Mouse (Mus musculus) midbrain, embryonic 10.5 days (tissue): Measurements from ENCODE around the gene Usp34. TPM values are rescaled to one million over a fixed set of nuclear protein-coding genes. Genes with fewer than 3 reads are reported as not detected.
A peak's percentile ranks its signal among the peaks of the same experiment; 100 is the strongest.
"Not testable (repeated sequence)": the region's sequence is repeated elsewhere in the genome, so short reads cannot be mapped to it uniquely, and the experiment has no call there.

Experiments
- DNase-seq: peaks from one replicate; pipeline ENCODE4 v3.0.0-alpha.2; 2017; ENCODE audit warnings: low spot score
- H3K27ac ChIP-seq: fragments of 300-500 bp; sonication (generic); replicated peaks from 2 replicates; pipeline ENCODE4 v1.5.1; 2016; ENCODE audit warnings: mild to moderate bottlenecking
- H3K27me3 ChIP-seq: fragments of 300-500 bp; sonication (generic); 2 replicates; pipeline ENCODE4 v1.6.1; 2016; ENCODE audit warnings: low read depth, mild to moderate bottlenecking; ENCODE audit not compliant: poor library complexity, severe bottlenecking
- H3K36me3 ChIP-seq: fragments of 300-500 bp; sonication (generic); 2 replicates; pipeline ENCODE4 v1.6.1; 2016; ENCODE audit warnings: mild to moderate bottlenecking, moderate library complexity
- H3K4me1 ChIP-seq: fragments of 300-500 bp; sonication (generic); 2 replicates; pipeline ENCODE4 v1.6.1; 2016
- H3K4me3 ChIP-seq: fragments of 300-500 bp; sonication (generic); 2 replicates; pipeline ENCODE4 v1.5.1; 2016; ENCODE audit warnings: mild to moderate bottlenecking, moderate library complexity
- H3K9me3 ChIP-seq: fragments of 300-500 bp; sonication (generic); replicated peaks from 2 replicates; pipeline ENCODE4 v1.6.1; 2016; ENCODE audit warnings: mild to moderate bottlenecking
- WGBS: fragments of 180-500 bp; shearing (Covaris S2); methylation state at CpG from one replicate; pipeline ENCODE4 v1.1.7; 2016; 5-methylcytosine and 5-hydroxymethylcytosine counted together
- polyA plus RNA-seq: library from polyadenylated mRNA; unstranded; fragments of >200 nt; fragmentation: Nextera tagmentation; extraction: Ambion mirVana; gene quantifications from 2 replicates; pipeline ENCODE4 v1.2.1, GENCODE M21; 2016

The Usp34 gene
- polyA plus RNA-seq, 1 experiment from 2014 or later, result 19.6 TPM

DNA sequence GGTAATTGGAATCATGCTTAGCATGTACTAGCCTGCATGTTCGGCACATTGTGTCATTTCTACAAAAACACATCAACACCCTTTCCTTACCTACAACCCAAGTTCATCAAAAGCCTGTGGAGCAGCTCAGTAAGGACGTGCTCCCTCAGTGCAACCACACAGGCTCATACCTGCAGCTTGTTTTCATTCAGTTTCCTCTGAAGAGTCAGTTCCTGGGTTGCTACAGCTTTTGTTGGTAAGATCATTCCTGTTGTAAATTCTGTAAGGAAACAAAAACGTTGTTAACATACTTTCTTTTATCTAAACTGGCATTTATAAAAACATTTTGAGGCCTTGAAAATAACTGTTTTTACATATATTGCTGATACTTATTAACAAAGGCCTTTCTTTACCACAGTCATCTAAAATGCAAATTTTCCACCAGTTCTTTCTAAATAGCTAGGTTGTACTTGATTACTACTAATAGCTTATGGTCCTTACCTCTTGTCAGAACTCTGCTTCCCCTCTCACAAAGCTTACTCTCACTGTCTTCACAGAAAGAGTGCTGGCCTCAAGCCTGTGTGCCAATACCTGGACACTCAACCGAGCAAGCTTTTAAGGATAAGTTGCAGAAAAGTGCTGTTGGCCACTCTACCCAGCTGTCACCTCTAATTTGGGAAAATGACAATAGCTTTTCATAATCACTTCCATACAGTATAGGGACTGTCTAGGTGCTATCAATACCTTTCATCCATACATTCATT, 185.5 kb downstream of the Usp34 start:
- 92% methylated on average over 4 of the region's 4 CpGs for WGBS
- no peak for DNase-seq
- Histone ChIP-seq H3K27ac (no peak overlapping the region), H3K4me1 (peaks cover 25% of the 10 kb centered on the region), H3K4me3 (no peak overlapping the region), H3K36me3 (peaks cover 90% of the 10 kb centered on the region), H3K9me3 (no peaks in the 10 kb centered on the region), H3K27me3 (no peaks in the 10 kb centered on the region)

DNA sequence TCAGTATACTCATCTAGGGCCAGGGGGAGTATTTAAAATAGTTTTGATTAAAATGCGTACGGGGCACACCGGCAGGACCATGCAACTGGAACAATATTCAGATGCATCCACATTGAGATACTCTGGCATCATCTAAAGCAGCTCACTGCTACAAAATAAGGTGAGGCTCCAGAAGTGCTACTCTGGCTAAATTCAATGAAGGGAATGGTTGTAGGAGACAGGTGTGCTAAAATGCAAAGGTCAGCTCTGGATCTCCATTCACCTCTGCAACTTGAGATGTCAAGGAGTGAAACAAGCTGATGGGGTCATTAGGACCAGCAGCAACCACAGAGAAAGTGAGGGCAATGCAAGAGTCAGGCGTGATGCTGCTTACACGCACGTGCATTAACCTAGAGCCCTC, 188.5 kb downstream of the Usp34 start:
- no peak overlapping the region for H3K4me3 ChIP-seq
- no peak overlapping the region for H3K27ac ChIP-seq
- H3K36me3 ChIP-seq, result peaks cover 60% of the 10 kb centered on the region

DNA sequence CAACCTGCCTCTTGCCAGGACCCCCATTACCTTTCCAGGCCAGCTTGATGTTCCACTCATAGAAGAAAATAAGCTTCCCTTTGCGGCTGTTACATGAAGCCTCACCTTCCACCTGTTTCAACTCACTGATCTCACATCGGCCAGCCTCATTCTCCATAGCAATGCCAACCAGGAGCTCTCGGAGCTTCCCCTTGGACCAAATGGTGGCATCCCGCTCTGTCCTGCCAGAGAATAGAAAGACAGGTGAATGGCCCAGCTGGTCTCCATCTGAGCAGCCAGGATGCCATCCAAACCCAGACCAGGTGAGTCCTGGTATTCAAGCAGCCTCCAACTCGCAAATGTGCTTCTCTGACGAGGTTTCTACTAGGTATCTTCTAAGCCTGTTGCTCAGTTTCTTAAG, 190.0 kb downstream of the Usp34 start:
- Histone ChIP-seq H3K27ac (peak overlapping the region; percentile 99), H3K27me3 (no peaks in the 10 kb centered on the region)
- no peak for DNase-seq

More for the DNA sequence above, 188.5 kb downstream of the Usp34 start:
- Histone ChIP-seq H3K9me3 (no peaks in the 10 kb centered on the region), H3K27me3 (no peaks in the 10 kb centered on the region), H3K4me1 (peaks cover 32% of the 10 kb centered on the region)
- no peak for DNase-seq
- WGBS, result 94% methylated on average over 6 of the region's 6 CpGs

DNA sequence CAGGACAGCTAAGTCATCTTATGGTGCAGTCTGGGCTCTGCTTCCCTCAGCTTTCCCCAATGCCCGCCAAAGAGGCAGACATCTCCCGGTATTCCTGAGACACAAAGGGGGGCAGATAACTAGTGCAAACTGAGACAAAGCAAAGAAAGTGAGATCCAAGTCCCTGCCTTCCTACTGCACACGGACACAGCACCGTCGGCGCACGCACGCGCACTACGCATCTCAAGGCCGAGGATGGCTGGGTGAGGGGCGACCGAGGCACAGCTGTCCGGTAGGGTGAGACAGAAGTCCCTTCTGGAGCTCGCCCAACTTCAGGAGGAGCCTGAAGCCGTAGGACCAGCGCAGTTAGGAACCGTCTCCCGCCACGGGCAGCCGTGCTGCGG, 190.6 kb downstream of the Usp34 start:
- Histone ChIP-seq H3K27ac (peak overlapping the region; percentile 99), H3K27me3 (no peaks in the 10 kb centered on the region), H3K36me3 (peaks cover 39% of the 10 kb centered on the region), H3K9me3 (no peaks in the 10 kb centered on the region), H3K4me3 (peak overlapping the region; percentile 86), H3K4me1 (peaks cover 32% of the 10 kb centered on the region)
- no peak for DNase-seq
- WGBS, result under 1% methylated on average over 22 of the region's 22 CpGs

More for the DNA sequence above, 190.0 kb downstream of the Usp34 start:
- Histone ChIP-seq H3K4me3 (peak overlapping the region; percentile 86), H3K9me3 (no peaks in the 10 kb centered on the region), H3K4me1 (peaks cover 32% of the 10 kb centered on the region), H3K36me3 (peaks cover 46% of the 10 kb centered on the region)
- 59% methylated on average over 6 of the region's 6 CpGs for WGBS

DNA sequence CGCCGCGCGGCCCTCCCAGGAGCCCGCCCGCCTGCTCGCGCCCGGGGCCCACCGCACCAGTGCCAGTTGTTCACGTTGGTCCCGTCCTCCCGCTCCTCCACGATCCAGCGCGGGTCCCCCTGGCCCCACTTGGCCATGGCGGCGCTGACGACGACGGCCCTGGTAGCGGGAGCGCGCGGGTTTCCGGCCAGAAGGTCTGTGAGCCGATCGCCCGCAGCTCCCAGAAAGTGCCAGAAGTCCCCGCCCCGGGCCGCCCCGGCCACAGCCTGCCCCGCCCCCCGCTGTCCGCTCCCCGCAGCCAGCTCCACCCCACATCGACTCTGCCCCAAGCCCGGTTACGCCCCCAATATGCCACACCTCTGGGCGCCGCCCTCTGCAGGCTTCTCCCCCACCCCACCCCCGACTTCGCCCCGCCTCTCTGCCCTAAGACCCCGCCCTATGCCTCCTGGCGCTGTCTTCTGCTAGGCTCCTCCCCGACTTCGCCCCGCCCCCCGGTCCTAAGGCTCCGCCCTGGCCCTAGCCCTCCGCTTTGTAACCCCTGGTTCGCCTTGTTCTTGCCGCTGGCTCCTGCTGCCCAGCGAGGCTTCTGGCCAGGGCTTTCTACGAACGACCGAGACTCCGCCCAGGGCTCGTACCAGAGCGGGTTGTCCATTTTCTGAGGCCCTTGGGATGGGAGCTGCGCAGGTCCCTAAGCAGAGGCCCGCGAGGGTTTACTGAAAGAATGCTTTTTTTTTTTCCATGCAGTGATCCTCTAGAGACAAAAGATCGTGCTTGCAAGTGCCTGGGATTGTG, 191.2 kb downstream of the Usp34 start, which contains the start of gene Ahsa2:
Gene Ahsa2 (minus strand): TSS at position 313 of the 792 bp plus-strand sequence.
- no peaks in the 10 kb centered on the region for H3K27me3 ChIP-seq
- WGBS, result 2% methylated on average over 62 of the region's 66 CpGs

DNA sequence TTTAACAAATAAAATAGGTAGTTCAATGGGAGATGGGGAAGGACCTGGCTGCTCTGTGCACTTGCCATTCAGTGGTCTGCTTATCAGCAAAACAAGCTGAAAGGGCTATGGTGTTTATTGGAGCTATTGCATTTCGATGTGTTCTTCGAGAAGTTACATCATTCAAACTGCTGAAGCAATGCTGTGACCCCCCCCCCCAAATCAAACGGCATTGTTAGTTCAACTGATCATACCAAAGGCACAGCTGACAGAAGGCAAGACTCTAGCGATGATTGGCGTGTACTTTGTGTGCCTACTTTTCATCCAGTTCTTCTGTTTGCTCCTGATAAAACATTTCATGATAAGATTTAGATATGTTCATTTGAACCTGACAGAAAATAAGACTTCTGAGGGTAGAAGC, 191.9 kb downstream of the Usp34 start:
- Histone ChIP-seq H3K4me1 (peaks cover 32% of the 10 kb centered on the region), H3K27ac (peak overlapping the region; percentile 99), H3K27me3 (no peaks in the 10 kb centered on the region), H3K9me3 (no peaks in the 10 kb centered on the region), H3K4me3 (peak overlapping the region; percentile 86), H3K36me3 (peaks cover 26% of the 10 kb centered on the region)
- DNase-seq, result peak; percentile 29
- WGBS, result 68% methylated on average over 5 of the region's 5 CpGs

More for the DNA sequence above, 191.2 kb downstream of the Usp34 start, which contains the start of gene Ahsa2:
- Histone ChIP-seq H3K9me3 (no peaks in the 10 kb centered on the region), H3K4me1 (peaks cover 32% of the 10 kb centered on the region), H3K36me3 (peaks cover 33% of the 10 kb centered on the region), H3K4me3 (peak within 1 kb of the TSS; percentile 86), H3K27ac (peak within 1 kb of the TSS; percentile 99)
- DNase-seq, result peak; percentile 99

DNA sequence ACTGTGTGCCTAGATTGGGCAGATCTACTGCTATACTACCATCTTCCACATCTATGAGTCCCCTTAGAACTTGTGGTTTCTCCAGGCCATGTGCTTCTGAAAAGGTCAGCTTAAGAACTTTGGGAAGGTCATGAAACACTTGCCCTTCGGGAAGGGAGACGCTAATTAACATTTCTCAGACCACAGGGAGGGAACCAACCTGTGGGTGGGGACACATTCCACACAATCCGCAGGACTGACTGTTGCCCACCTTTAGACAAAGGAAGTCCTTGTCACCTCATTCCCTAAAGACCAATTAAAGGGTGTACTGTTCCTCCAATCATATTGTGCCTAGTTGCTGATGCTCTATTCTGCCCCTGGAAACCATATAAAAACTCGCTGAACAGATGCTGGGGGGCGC, 198.1 kb downstream of the Usp34 start:
- H3K27me3 ChIP-seq, H3K9me3 ChIP-seq, DNase-seq, H3K36me3 ChIP-seq, H3K27ac ChIP-seq, H3K4me1 ChIP-seq, H3K4me3 ChIP-seq: not testable (repeated sequence)
- WGBS, result 84% methylated on average over 5 of the region's 5 CpGs

DNA sequence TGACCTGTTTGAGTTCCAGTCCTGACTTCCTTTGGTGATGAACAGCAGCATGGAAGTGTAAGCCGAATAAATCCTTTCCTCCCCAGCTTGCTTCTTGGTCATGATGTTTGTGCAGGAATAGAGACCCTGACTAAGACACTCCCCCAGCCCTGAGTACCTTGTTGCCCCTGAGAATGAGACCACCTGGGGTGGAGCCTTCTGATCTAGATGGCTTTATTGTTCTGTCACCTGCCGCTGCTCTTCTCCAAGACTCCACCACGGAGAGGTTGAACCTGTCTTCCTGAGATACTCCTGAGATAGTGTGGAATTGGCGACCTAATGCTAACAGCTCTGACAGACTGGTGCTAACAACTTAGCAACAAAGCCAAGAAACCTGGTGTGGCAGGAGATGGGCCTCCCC, 208.1 kb downstream of the Usp34 start:
- not testable (repeated sequence) for H3K36me3 ChIP-seq, H3K27ac ChIP-seq, DNase-seq, H3K27me3 ChIP-seq, H3K9me3 ChIP-seq, H3K4me3 ChIP-seq
- peaks cover 12% of the 10 kb centered on the region for H3K4me1 ChIP-seq
- 76% methylated on average over 4 of the region's 4 CpGs for WGBS

DNA sequence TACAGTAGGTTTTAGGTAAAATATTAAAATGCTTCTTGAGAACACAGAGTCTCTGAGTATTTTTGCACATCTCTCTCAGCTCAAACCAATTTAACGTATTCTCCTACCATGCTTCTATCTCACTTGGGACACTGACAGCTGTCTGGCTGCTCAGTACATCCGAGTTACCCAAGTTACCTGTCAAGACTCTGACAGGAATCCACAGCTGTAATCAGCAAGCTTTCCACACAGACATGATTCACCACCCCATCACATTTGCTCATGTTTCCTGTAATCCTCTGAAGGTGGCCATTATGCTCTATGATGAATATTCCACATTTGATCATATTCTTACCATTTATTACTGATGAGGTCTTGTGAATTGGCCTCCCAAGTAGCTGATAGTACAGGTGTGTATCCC, 208.6 kb downstream of the Usp34 start:
- 79% methylated on average over 2 of the region's 2 CpGs for WGBS
- Histone ChIP-seq H3K9me3 (no peaks in the 10 kb centered on the region), H3K27ac (no peak overlapping the region), H3K36me3 (no peaks in the 10 kb centered on the region), H3K4me3 (no peak overlapping the region), H3K27me3 (no peaks in the 10 kb centered on the region), H3K4me1 (peaks cover 14% of the 10 kb centered on the region)
- DNase-seq, result no peak

DNA sequence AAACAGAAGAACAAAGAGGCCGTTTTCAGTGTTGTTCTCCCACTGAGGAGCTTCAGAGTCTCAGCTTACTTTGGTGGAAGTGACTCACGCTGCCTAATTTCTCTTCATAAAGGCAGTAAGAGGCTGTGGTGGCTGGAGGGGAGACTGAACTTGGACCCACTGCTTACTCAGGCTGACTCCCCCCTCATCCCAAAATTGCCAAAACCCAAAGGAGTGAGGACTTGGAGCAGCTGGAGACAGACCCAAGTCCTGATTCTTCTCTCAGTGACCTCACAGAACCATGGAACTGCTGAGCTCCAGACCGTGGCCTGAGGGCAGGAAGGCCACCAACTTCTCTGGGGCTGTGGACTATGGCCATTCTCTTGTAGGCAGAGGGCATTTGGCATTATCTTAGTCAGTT, 212.3 kb downstream of the Usp34 start:
- no peak overlapping the region for H3K4me3 ChIP-seq
- H3K9me3 ChIP-seq, result no peaks in the 10 kb centered on the region
- DNase-seq, result no peak
- no peaks in the 10 kb centered on the region for H3K36me3 ChIP-seq
- H3K27me3 ChIP-seq, result no peaks in the 10 kb centered on the region
- 83% methylated on average over 3 of the region's 3 CpGs for WGBS
- H3K27ac ChIP-seq, result no peak overlapping the region
- peaks cover 9% of the 10 kb centered on the region for H3K4me1 ChIP-seq

DNA sequence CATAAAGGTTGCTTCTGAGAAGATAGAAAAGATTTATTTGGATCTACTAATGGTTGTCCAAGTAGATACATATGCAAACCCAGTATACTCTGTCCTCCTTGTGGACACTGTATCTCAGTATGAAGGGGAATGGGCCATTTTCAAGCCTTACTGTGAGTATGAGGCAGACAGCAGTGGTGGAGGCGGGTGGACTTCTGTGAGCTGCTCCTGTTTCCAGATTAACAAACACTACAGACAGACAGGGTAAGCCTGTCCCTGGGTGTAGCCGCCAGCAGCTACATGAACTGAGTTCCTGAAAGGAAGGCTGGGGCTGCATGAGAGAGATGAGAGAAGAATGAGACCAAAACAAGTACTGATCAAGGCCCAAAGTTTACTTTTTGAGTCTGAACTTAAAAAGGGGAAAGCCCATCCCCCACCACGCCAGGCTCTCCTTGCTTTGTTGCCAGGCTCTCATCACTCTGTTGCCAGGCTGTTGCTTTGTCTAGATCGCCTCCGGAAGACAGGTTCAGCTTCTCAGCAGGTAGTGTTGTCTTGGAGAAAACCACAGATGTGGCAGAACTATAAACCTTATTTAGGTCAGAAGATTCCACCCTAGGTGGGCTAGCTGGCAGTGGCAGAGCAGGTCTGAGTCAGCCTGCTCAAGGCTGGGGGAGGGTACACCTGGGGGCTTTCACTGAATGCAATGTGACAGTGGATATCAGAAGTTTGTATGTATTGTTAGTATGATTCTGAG, 213.9 kb downstream of the Usp34 start, which contains the start of gene 1700093K21Rik:
Gene 1700093K21Rik (minus strand): TSS at position 683 of the 733 bp plus-strand sequence.
- no peaks in the 10 kb centered on the region for H3K9me3 ChIP-seq
- peak within 1 kb of the TSS; percentile 42; the same call in 1 of the 2 replicates for H3K27ac ChIP-seq
- WGBS, result 33% methylated on average over 5 of the region's 5 CpGs
- peaks cover 9% of the 10 kb centered on the region for H3K4me1 ChIP-seq
- H3K4me3 ChIP-seq, result no peak within 1 kb of the TSS
- H3K27me3 ChIP-seq, result no peaks in the 10 kb centered on the region
- no peaks in the 10 kb centered on the region for H3K36me3 ChIP-seq
- DNase-seq, result no peak

DNA sequence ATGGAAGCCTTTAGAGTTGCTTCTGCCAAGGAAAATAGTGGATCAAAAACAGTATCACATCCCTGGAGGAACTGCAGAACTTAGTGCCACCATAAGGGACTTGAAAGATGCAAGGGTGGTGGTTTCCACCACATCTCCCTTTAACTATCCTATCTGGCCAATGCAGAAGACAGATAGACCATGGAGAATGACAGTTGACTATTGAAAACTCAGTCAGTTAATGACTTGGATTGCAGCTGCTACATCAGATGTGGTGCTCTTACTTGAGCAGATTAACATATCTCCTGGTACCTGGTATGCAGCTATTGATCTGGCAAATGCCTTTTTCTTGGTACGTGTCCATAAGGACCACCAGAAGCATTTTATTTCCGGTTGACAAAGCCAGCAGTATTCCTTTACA, 230.8 kb downstream of the Usp34 start:
- 90% methylated on average over 2 of the region's 2 CpGs for WGBS
- no peak for DNase-seq
- H3K27ac ChIP-seq, result no peak overlapping the region

More for the DNA sequence above, 230.8 kb downstream of the Usp34 start:
- Histone ChIP-seq H3K4me1 (no peaks in the 10 kb centered on the region), H3K27me3 (no peaks in the 10 kb centered on the region), H3K36me3 (no peaks in the 10 kb centered on the region), H3K9me3 (no peaks in the 10 kb centered on the region), H3K4me3 (no peak overlapping the region)
